Mouse (Mus musculus) midbrain, embryonic 12.5 days (tissue): ENCODE measurements around the gene Tomm70a. TPM values are rescaled to one million over a fixed set of nuclear protein-coding genes. Genes with fewer than 3 reads are reported as not detected.

Experiments
- ATAC-seq: fragments of 200-750 bp; cut with Nextera tagmentation; 2 replicates; pipeline ENCODE4 v1.8.0; 2017; ENCODE audit warnings: low read depth, moderate TSS enrichment, moderate library complexity; ENCODE audit not compliant: low FRiP score
- H3K27ac ChIP-seq: fragments of 300-500 bp; sonication (generic); replicated peaks from 2 replicates; pipeline ENCODE4 v1.5.1; 2016; ENCODE audit warnings: mild to moderate bottlenecking
- H3K27me3 ChIP-seq: fragments of 300-500 bp; sonication (generic); 2 replicates; pipeline ENCODE4 v1.6.1; 2016; ENCODE audit warnings: mild to moderate bottlenecking
- H3K36me3 ChIP-seq: fragments of 300-500 bp; sonication (generic); 2 replicates; pipeline ENCODE4 v1.6.1; 2016
- H3K4me1 ChIP-seq: fragments of 300-500 bp; sonication (generic); 2 replicates; pipeline ENCODE4 v1.6.1; 2016
- H3K4me2 ChIP-seq: fragments of 300-500 bp; sonication (generic); replicated peaks from 2 replicates; pipeline ENCODE4 v1.6.1; 2016; ENCODE audit warnings: mild to moderate bottlenecking, moderate library complexity
- H3K4me3 ChIP-seq: fragments of 300-500 bp; sonication (generic); 2 replicates; pipeline ENCODE4 v1.5.1; 2016; ENCODE audit warnings: mild to moderate bottlenecking
- H3K9ac ChIP-seq: fragments of 300-500 bp; sonication (generic); replicated peaks from 2 replicates; pipeline ENCODE4 v1.6.1; 2016; ENCODE audit warnings: mild to moderate bottlenecking, moderate library complexity
- H3K9me3 ChIP-seq: fragments of 300-500 bp; sonication (generic); 2 replicates; pipeline ENCODE4 v1.6.1; 2016; ENCODE audit warnings: mild to moderate bottlenecking
- WGBS: fragments of 180-500 bp; shearing (Covaris S2); methylation state at CpG from one replicate; pipeline ENCODE4 v1.1.7; 2016; 5-methylcytosine and 5-hydroxymethylcytosine counted together
- polyA plus RNA-seq: library from polyadenylated mRNA; unstranded; fragments of >200 nt; fragmentation: Nextera tagmentation; extraction: Ambion mirVana; gene quantifications from 2 replicates; pipeline ENCODE4 v1.2.1, GENCODE M21; 2016

Tomm70a gene
- polyA plus RNA-seq, 1 experiment from 2014 or later = 62.8 TPM

GRCm38 (mm10) chr16:57121816-57122415, 413 bp downstream of the Tomm70a start:
- peak overlapping the region; percentile 88 for H3K27ac ChIP-seq
- no peaks in the 10 kb centered on the region for H3K36me3 ChIP-seq
- WGBS = under 1% methylated on average over 59 of the region's 59 CpGs
- peaks cover 19% of the 10 kb centered on the region for H3K4me1 ChIP-seq
- ATAC-seq = no peak; the same call in none of the 2 replicates
- H3K9ac ChIP-seq = peak overlapping the region; percentile 97
- H3K4me3 ChIP-seq = peak overlapping the region; percentile 99
- no peaks in the 10 kb centered on the region for H3K27me3 ChIP-seq
- no peaks in the 10 kb centered on the region for H3K9me3 ChIP-seq
- H3K4me2 ChIP-seq = peak overlapping the region; percentile 76

GRCm38 (mm10) chr16:57122682-57123445, 1.4 kb downstream of the Tomm70a start:
- Histone ChIP-seq H3K27me3 (no peaks in the 10 kb centered on the region), H3K9me3 (no peaks in the 10 kb centered on the region), H3K4me1 (peaks cover 19% of the 10 kb centered on the region), H3K4me2 (peak overlapping the region; percentile 76), H3K4me3 (peak overlapping the region; percentile 99), H3K9ac (peak overlapping the region; percentile 97), H3K27ac (no peak overlapping the region), H3K36me3 (0 out of 2 replicates have a peak, but pooled peaks cover 5% of the 10 kb centered on the region)
- ATAC-seq = no peak
- 63% methylated on average over 6 of the region's 6 CpGs for WGBS

GRCm38 (mm10) chr16:57126268-57126667, 4.8 kb downstream of the Tomm70a start:
- Histone ChIP-seq H3K4me2 (no peak overlapping the region), H3K4me1 (peaks cover 22% of the 10 kb centered on the region), H3K4me3 (no peak overlapping the region), H3K27me3 (no peaks in the 10 kb centered on the region), H3K36me3 (0 out of 2 replicates have a peak, but pooled peaks cover 6% of the 10 kb centered on the region), H3K27ac (no peak overlapping the region), H3K9ac (no peak overlapping the region), H3K9me3 (no peaks in the 10 kb centered on the region)
- no peak for ATAC-seq
- WGBS = 75% methylated on average over 4 of the region's 4 CpGs

GRCm38 (mm10) chr16:57127825-57128224, 6.3 kb downstream of the Tomm70a start:
- WGBS = 77% methylated on average over 2 of the region's 2 CpGs

GRCm38 (mm10) chr16:57130752-57131400, 9.4 kb downstream of the Tomm70a start:
- Histone ChIP-seq H3K27me3 (no peaks in the 10 kb centered on the region), H3K36me3 (peaks cover 19% of the 10 kb centered on the region; the same call in 1 of the 2 replicates), H3K4me1 (peaks cover 5% of the 10 kb centered on the region; the same call in 1 of the 2 replicates), H3K9me3 (no peaks in the 10 kb centered on the region), H3K4me3 (no peak overlapping the region), H3K4me2 (no peak overlapping the region), H3K9ac (no peak overlapping the region), H3K27ac (no peak overlapping the region)
- ATAC-seq = no peak
- 82% methylated on average over 3 of the region's 3 CpGs for WGBS

More at GRCm38 (mm10) chr16:57127825-57128224, 6.3 kb downstream of the Tomm70a start:
- no peaks in the 10 kb centered on the region for H3K27me3 ChIP-seq
- H3K9me3 ChIP-seq = no peaks in the 10 kb centered on the region
- no peak overlapping the region for H3K4me3 ChIP-seq
- H3K4me2 ChIP-seq = no peak overlapping the region
- 0 out of 2 replicates have a peak, but pooled peaks cover 6% of the 10 kb centered on the region for H3K36me3 ChIP-seq
- H3K4me1 ChIP-seq = peaks cover 16% of the 10 kb centered on the region
- ATAC-seq = no peak
- no peak overlapping the region for H3K27ac ChIP-seq
- no peak overlapping the region for H3K9ac ChIP-seq

- H3K4me2 ChIP-seq = no peak overlapping the region
- no peak overlapping the region for H3K4me3 ChIP-seq
- H3K27ac ChIP-seq = no peak overlapping the region
- no peak overlapping the region for H3K9ac ChIP-seq
- H3K9me3 ChIP-seq = no peaks in the 10 kb centered on the region
- H3K27me3 ChIP-seq = no peaks in the 10 kb centered on the region
- ATAC-seq = no peak
- 51% methylated on average over 4 of the region's 4 CpGs for WGBS
- H3K4me1 ChIP-seq = peaks cover 5% of the 10 kb centered on the region; the same call in 1 of the 2 replicates
- H3K36me3 ChIP-seq = peaks cover 23% of the 10 kb centered on the region; the same call in 1 of the 2 replicates
These were observed 10.0 kb downstream of the Tomm70a start for GRCm38 (mm10) chr16:57131544-57131943.

- Histone ChIP-seq H3K4me1 (peaks cover 5% of the 10 kb centered on the region; the same call in 1 of the 2 replicates), H3K4me3 (no peak overlapping the region), H3K9ac (no peak overlapping the region), H3K9me3 (no peaks in the 10 kb centered on the region), H3K27me3 (no peaks in the 10 kb centered on the region), H3K27ac (no peak overlapping the region), H3K4me2 (no peak overlapping the region), H3K36me3 (peaks cover 31% of the 10 kb centered on the region)
- ATAC-seq = no peak
- 91% methylated on average over 1 of the region's 1 CpGs for WGBS
These were observed 10.8 kb downstream of the Tomm70a start for GRCm38 (mm10) chr16:57132326-57132725.

- Histone ChIP-seq H3K9ac (no peak overlapping the region), H3K27me3 (no peaks in the 10 kb centered on the region), H3K27ac (no peak overlapping the region), H3K4me3 (no peak overlapping the region), H3K4me2 (no peak overlapping the region), H3K9me3 (no peaks in the 10 kb centered on the region), H3K36me3 (peaks cover 33% of the 10 kb centered on the region), H3K4me1 (peaks cover 5% of the 10 kb centered on the region; the same call in 1 of the 2 replicates)
- 92% methylated on average over 6 of the region's 6 CpGs for WGBS
- ATAC-seq = no peak
These were observed 12.1 kb downstream of the Tomm70a start for GRCm38 (mm10) chr16:57133611-57134010.

GRCm38 (mm10) chr16:57144741-57145140, 23.2 kb downstream of the Tomm70a start:
- no peak overlapping the region for H3K9ac ChIP-seq
- no peaks in the 10 kb centered on the region for H3K4me1 ChIP-seq
- H3K9me3 ChIP-seq = no peaks in the 10 kb centered on the region
- 97% methylated on average over 5 of the region's 5 CpGs for WGBS
- no peaks in the 10 kb centered on the region for H3K27me3 ChIP-seq
- no peak overlapping the region for H3K4me3 ChIP-seq
- ATAC-seq = no peak
- no peak overlapping the region for H3K4me2 ChIP-seq
- H3K27ac ChIP-seq = no peak overlapping the region
- H3K36me3 ChIP-seq = peaks cover 45% of the 10 kb centered on the region

GRCm38 (mm10) chr16:57151437-57151836, 29.9 kb downstream of the Tomm70a start:
- no peak overlapping the region for H3K9ac ChIP-seq
- no peaks in the 10 kb centered on the region for H3K4me1 ChIP-seq
- H3K4me2 ChIP-seq = no peak overlapping the region
- ATAC-seq = no peak
- no peak overlapping the region for H3K27ac ChIP-seq
- no peaks in the 10 kb centered on the region for H3K27me3 ChIP-seq
- H3K36me3 ChIP-seq = peaks cover 54% of the 10 kb centered on the region
- WGBS = 98% methylated on average over 4 of the region's 4 CpGs
- H3K4me3 ChIP-seq = no peak overlapping the region
- no peaks in the 10 kb centered on the region for H3K9me3 ChIP-seq

- H3K4me1 ChIP-seq = no peaks in the 10 kb centered on the region
- H3K36me3 ChIP-seq = peaks cover 55% of the 10 kb centered on the region
- H3K4me2 ChIP-seq = no peak overlapping the region
- H3K9ac ChIP-seq = no peak overlapping the region
- H3K27me3 ChIP-seq = no peaks in the 10 kb centered on the region
- no peak overlapping the region for H3K27ac ChIP-seq
- no peak for ATAC-seq
- no peaks in the 10 kb centered on the region for H3K9me3 ChIP-seq
- no peak overlapping the region for H3K4me3 ChIP-seq
These were observed 34.4 kb downstream of the Tomm70a start for GRCm38 (mm10) chr16:57155899-57156298.

- peaks cover 51% of the 10 kb centered on the region for H3K36me3 ChIP-seq
These were observed 35.6 kb downstream of the Tomm70a start for GRCm38 (mm10) chr16:57157076-57157475.

More at GRCm38 (mm10) chr16:57157076-57157475, 35.6 kb downstream of the Tomm70a start:
- no peak for ATAC-seq
- no peak overlapping the region for H3K4me3 ChIP-seq
- 93% methylated on average over 4 of the region's 4 CpGs for WGBS
- no peak overlapping the region for H3K27ac ChIP-seq
- H3K9ac ChIP-seq = no peak overlapping the region
- no peaks in the 10 kb centered on the region for H3K4me1 ChIP-seq
- no peaks in the 10 kb centered on the region for H3K27me3 ChIP-seq
- no peaks in the 10 kb centered on the region for H3K9me3 ChIP-seq
- no peak overlapping the region for H3K4me2 ChIP-seq
